Mouse (Mus musculus) bone marrow macrophage, adult 2 months (primary cell): ENCODE data around the gene Ndufc2.

ENCODE experiments used
- CTCF ChIP-seq: IDR thresholded peaks from 2 replicates; pipeline ENCODE4 v1.5.1; 2012; ENCODE audit warnings: low read depth, mild to moderate bottlenecking, low read length, moderate library complexity
- POLR2A ChIP-seq: IDR thresholded peaks from 2 replicates; pipeline ENCODE4 v1.6.1; 2012; ENCODE audit warnings: mild to moderate bottlenecking, low read depth, low read length, borderline replicate concordance

DNA sequence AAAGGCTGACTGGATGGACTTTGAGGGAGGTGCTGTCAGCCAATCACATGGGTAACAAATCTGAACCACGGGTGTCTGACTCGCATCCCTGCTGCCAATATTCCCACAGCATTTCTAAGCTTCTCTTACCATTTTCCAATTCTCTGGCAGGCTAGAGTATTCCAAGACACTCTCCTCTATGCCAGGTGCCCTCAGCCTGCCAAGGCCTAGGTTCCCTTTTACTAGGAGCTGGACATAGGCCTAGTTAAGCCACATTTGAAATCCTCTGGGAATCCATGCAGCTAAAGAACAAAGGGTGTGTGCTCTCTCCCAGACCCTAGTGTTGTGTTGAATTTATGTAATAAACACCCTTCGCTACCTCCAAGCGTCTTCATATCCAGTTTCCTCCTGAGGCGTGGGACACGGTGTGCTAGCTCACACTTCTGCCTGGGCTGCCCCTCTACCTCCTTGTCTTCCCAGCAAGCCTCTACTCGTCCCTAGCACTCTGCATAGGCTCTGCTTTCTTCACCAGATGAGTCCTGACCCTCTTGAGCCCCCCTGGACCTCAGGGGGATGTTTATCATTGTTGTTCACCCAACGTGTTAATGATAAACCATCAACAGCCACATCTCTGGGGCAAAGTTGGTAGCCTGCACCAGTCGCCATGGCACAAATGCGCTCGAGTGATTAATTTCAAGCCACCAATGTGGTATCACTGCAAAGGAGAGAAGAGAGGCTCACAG is 47.9 kb upstream of the Ndufc2 start:
- TF ChIP-seq POLR2A: no peak
- no peak for TF ChIP-seq CTCF
